8 mouse cellular contexts compared by ENCODE assay signal in the genomic region with DNA sequence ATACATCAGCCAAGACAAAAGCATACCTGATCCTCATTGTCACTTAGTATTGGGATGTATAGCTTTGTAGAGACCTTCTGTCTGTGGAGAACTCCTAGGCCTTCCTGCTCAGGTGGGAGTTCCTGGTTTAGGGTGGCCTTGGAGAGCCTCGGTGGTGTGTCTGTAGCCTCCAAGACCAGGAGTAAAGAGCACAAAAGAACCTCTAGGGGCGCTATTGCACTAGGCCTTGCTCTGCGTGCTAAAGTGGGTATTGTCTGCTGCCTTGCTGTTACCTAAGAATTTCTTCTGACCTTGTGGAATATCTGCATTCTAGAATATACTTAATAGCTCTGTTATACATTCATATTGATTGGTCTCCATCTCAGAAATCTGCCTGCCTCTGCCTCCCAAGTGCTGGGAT. TPM values are rescaled to one million over a fixed set of nuclear protein-coding genes. Genes with fewer than 3 reads are reported as not detected.
DNase-seq lines count a peak whose midpoint lies in the region; ATAC-seq lines count a peak whose summit lies in the region.
"Had no signal": no experiment of that assay in that cellular context is flagged by ENCODE, and none has a peak within 500 bp of the region (broad histone marks: within the 10 kb centered on the region; RNA-seq: fewer than 3 reads in every experiment).

No protein-coding gene starts in this region.

- peak; percentile 83 to 87 for ATAC-seq in hematopoietic stem cell, adult 5-6 weeks (replicated peaks in 1 of 2; ENCODE audit: insufficient read depth in 1 of 2, low FRiP score in 2 of 2, low TSS enrichment in 1 of 2, low read depth in 1 of 2, poor library complexity in 2 of 2, severe bottlenecking in 2 of 2)
- ATAC-seq in liver, embryonic 16.5 days (ENCODE audit: low read depth): peak; percentile 72

- H3K36me3 ChIP-seq in liver, embryonic 16.5 days (ENCODE audit: control insufficient read depth, insufficient read depth): no peaks in the 10 kb centered on the region
- H3K36me3 ChIP-seq in splenic B cell, adult 2 months (ENCODE audit: control insufficient read depth, insufficient read depth, low read length, poor library complexity, severe bottlenecking): no peaks in the 10 kb centered on the region
- H3K36me3 ChIP-seq: midbrain, embryonic 12.5 days had no signal

- H3K9me3 ChIP-seq in liver, embryonic 16.5 days (replicated peaks; ENCODE audit: control insufficient read depth, low read length): no peaks in the 10 kb centered on the region
- H3K9me3 ChIP-seq: midbrain, embryonic 12.5 days had no signal

- H3K27ac ChIP-seq in liver, embryonic 16.5 days (ENCODE audit: low read length): no peak overlapping the region
- H3K27ac ChIP-seq: midbrain, embryonic 12.5 days had no signal

- no peak overlapping the region for H3K9ac ChIP-seq in liver, embryonic 16.5 days (ENCODE audit: low read depth, low read length)
- H3K9ac ChIP-seq: midbrain, embryonic 12.5 days had no signal

- DNase-seq in retina, postnatal 1 day: peak; percentile 84
- no peak for DNase-seq in retina, embryonic 14.5 days (ENCODE audit: low spot score)
- DNase-seq in cerebellum, postnatal 25 days: peak; percentile 49 to 69
- DNase-seq in splenic B cell, adult 2 months (ENCODE audit: low read depth, low spot score): peak; percentile 86
- DNase-seq in ovary, postnatal 36 days (ENCODE audit: low spot score): no peak

- no peak overlapping the region for H3K4me2 ChIP-seq in liver, embryonic 16.5 days (ENCODE audit: low read depth, low read length)
- H3K4me2 ChIP-seq: midbrain, embryonic 12.5 days had no signal

- H3K4me1 ChIP-seq in liver, embryonic 16.5 days (ENCODE audit: control insufficient read depth, low read depth, low read length): no peaks in the 10 kb centered on the region; the same call in 1 of the 2 replicates

- H3K27me3 ChIP-seq in liver, embryonic 16.5 days (ENCODE audit: control insufficient read depth, insufficient read depth, low read depth, low read length): no peaks in the 10 kb centered on the region
- no peaks in the 10 kb centered on the region for H3K27me3 ChIP-seq in splenic B cell, adult 2 months (ENCODE audit: control insufficient read depth, insufficient read depth, low read length, poor library complexity, severe bottlenecking)

- WGBS in liver, embryonic 16.5 days (ENCODE audit: insufficient replicate concordance): 8% methylated on average over 3 of the region's 3 CpGs

- H3K4me3 ChIP-seq in liver, embryonic 16.5 days (ENCODE audit: low read depth, low read length): no peak overlapping the region
- H3K4me3 ChIP-seq: midbrain, embryonic 12.5 days had no signal

RNA-seq across cellular contexts. Expression of a gene that starts 6.4 kb away (rescaled TPM):
- total RNA-seq in hematopoietic stem cell, adult 5-6 weeks (2017): 1.4 TPM in 1 of 2 replicates, not detected in the other
- 0.46 and 0.87 TPM in 2 replicates for polyA plus RNA-seq in liver, embryonic 16.5 days (2015; fragmentation: Nextera tagmentation; extraction: Ambion mirVana)

RNA-seq across cellular contexts. Expression of a gene that starts 9.3 kb away (rescaled TPM):
- total RNA-seq in hematopoietic stem cell, adult 5-6 weeks (2017): 13.3 and 17.9 TPM in 2 replicates
- 2.7 and 4.0 TPM in 2 replicates for polyA plus RNA-seq in liver, embryonic 16.5 days (2015; fragmentation: Nextera tagmentation; extraction: Ambion mirVana)

RNA-seq across cellular contexts. Expression of a gene that starts 12.6 kb away (rescaled TPM):
- total RNA-seq in hematopoietic stem cell, adult 5-6 weeks (2017): 72.9 and 85.6 TPM in 2 replicates
- 28.5 and 29.6 TPM in 2 replicates for polyA plus RNA-seq in liver, embryonic 16.5 days (2015; fragmentation: Nextera tagmentation; extraction: Ambion mirVana)

RNA-seq across cellular contexts. Expression of a gene that starts 52.0 kb away (rescaled TPM):
- total RNA-seq in hematopoietic stem cell, adult 5-6 weeks (2017): not detected in 2 replicates
- 0.08 and 0.13 TPM in 2 replicates for polyA plus RNA-seq in liver, embryonic 16.5 days (2015; fragmentation: Nextera tagmentation; extraction: Ambion mirVana)

Comparison
In these comparisons a context has a peak if more than half of its experiments do, and no peak if none do; other contexts are left out.
1. DNase-seq: peak in retina, postnatal 1 day (single experiment), cerebellum, postnatal 25 days (2 of 2) and splenic B cell, adult 2 months (single experiment); none in retina, embryonic 14.5 days (single experiment) and ovary, postnatal 36 days (single experiment).